Mouse (Mus musculus) stomach, postnatal 0 days (tissue): ENCODE results near the gene Tmprss13.

ENCODE experiments used
- CTCF ChIP-seq: IDR thresholded peaks from 2 replicates; pipeline ENCODE4 v1.5.1; 2016; ENCODE audit warnings: antibody characterized with exemption, low read depth, mild to moderate bottlenecking, moderate library complexity
- EP300 ChIP-seq: optimal IDR thresholded peaks from 2 replicates; pipeline ENCODE3; 2016; ENCODE audit warnings: antibody characterized with exemption

GRCm38 (mm10) chr9:45363639-45364214 lies 44.8 kb downstream of the Tmprss13 start:
- TF ChIP-seq EP300 (no peak), CTCF (no peak)
